Mouse (Mus musculus) lung, postnatal 14 days (tissue): ENCODE data around the gene Pdx1.

Experiments used
- DNase-seq: peaks from one replicate; pipeline ENCODE4 v3.0.0; 2021

Pdx1 gene

DNA sequence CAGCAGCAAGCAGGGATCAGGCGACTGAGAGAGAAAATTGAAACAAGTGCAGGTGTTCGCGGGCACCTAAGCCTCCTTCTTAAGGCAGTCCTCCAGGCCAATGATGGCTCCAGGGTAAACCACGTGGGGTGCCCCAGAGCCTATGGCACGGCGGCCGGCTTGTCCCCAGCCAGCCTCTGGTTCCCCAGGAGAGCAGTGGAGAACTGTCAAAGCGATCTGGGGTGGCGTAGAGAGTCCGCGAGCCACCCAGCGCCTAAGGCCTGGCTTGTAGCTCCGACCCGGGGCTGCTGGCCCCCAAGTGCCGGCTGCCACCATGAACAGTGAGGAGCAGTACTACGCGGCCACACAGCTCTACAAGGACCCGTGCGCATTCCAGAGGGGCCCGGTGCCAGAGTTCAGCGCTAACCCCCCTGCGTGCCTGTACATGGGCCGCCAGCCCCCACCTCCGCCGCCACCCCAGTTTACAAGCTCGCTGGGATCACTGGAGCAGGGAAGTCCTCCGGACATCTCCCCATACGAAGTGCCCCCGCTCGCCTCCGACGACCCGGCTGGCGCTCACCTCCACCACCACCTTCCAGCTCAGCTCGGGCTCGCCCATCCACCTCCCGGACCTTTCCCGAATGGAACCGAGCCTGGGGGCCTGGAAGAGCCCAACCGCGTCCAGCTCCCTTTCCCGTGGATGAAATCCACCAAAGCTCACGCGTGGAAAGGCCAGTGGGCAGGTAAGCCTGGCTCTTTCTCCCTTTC lies at the start of gene Pdx1:
Pdx1 (plus strand) TSS at position 34 of the 747 bp plus-strand sequence.
- DNase-seq = no peak

GRCm38 (mm10) chr5:147227354-147228112 lies 42.2 kb upstream of the Pdx1 start:
- DNase-seq = peak; percentile 86

DNA sequence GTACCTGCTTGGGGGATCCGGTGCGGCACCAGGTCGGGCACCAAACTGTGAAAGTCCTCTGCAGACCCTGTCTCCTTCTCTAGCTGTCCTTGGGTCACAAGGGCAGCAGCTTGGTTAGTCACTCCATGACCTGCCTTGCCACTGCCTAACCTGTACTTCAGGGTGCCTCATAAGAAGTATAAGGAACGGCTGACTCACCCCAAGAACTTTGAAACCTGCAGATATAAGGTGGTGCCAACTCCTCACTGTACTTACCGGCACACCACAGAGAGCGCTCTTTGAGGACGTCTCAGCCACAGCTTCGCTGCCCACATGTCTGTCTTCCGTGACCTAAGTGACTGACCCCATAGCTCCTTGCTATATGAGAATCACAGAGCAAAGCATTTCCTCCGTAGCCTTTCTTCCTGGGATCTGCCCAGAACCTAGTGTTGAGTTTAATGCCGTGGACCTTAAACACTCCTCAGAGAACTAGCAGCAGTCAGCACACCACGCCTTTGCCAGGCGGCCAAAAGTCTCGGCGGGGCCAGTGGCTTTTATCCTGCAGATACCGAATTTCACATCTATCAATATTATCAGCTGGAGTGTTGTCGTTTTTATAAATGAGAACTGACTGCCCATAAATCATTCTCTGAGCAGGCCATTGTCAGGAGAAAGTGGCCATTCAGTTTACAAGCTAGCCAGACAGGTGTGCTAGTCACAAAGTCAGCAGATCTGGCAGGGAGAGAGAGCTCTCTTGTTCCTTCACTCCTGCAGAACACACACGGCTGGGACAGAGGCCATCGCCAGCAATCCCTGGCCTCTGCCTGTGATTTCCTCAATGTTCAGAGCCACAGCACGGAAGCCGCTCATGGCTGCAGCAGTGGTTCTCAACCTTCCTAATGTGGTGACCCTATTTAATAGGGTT lies 34.1 kb upstream of the Pdx1 start:
- no peak for DNase-seq

DNA sequence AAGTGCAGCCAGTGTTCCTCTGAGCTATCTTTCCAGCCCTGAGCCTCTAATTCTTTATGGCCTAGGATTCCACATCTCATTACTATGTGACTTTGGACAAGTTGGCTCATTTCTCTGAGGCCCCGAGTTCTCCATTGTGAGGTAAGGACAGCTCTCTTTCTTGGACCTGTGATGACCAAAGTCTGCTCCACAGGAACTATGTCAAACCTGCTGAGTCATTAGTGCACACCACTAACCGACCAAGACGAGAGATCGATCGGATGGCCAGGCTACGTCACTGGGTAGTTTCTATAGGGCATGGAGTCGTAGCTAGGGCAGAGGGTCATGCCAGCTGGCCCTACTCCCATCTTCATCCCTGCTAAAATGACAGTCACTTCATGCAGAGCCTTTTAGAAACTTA lies 25.9 kb upstream of the Pdx1 start:
- DNase-seq = no peak

DNA sequence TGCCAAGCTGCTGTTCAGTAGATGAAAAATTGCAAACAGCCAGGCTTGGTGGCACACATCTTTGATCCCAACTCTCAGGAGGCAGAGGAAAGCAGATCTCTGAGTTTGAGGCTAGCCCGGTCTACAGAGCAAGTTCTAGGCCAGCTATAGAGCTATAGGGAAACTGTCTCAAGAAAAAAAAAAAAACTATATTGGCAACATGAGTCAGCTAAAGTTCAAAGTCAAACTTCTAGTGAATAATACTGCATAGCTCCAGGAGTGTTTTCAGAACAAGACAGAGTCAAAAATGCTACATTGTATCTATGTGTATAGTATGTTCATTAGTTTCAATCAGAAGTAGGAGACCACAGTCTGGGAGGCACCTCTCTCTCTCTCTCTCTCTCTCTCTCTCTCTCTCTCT lies 9.6 kb upstream of the Pdx1 start:
- DNase-seq = no peak

DNA sequence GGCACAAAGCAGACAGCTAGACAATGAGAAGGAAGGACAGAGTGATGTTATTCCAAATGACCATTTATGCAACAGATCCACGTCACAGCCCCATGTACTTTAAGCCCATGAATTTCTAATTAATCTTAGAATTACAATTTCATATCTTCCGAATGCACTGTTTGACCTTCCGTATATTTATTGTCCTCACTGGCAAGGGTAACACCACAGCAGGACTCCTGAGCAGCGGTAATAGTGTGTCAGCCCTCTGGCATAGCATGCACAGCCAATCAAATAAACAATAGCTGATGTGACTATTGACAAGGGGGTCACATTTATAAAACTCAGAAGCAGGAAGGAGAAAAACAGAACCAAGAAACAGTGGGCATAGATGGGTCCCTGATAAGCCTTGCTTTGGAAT lies 9.0 kb upstream of the Pdx1 start:
- no peak for DNase-seq

DNA sequence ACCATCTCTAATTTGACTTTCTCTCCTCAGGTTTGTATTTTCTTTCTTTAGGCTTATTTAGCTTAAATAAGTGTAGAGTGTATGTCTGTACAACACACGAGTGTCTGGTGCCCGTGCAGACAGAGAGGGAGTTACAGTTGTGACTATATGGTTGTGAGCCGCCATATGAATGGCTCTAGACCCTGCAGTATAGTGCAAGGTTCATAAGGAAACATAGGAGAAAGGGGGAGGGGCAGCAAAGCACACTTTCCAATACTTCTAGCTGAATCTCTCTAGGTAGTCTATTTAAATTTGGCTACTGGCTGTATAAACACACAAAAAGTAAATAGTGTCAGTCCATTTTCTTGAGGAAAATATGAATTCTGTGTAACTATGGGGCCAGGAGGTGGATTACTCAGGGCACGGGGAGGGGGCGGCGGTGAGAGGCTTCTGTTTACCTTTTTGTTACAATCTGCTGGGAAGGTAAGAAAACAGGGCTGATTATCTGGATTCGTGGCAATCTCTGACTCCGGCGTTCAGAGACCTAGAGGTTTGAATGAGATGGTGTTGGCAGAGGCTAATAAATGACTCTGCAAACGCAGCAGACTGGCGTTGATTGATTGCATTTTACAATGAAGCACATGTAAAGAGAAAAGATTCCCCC lies 7.7 kb upstream of the Pdx1 start:
- DNase-seq = no peak

- no peak for DNase-seq
Measured at GRCm38 (mm10) chr5:147263945-147264344, 5.8 kb upstream of the Pdx1 start.

DNA sequence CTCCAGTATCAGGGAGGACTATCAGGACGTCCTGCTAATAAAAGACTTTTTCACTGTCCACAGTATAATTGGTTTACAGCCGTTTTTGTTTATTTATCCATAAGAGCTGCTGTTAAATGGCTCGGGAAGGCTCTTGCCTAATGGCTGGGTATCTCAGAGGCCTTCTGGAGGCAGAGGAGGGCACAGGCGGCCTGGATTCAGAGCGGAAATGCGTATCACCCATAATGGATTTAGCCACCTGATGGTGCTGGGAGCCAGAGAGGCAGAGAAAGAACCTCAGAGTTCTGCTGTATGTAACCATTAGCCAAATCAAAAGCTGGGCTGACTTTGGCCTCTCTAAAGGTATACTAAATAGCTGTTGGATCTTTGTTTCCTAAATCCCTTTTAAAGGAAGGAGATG lies 2.3 kb upstream of the Pdx1 start:
- no peak for DNase-seq

DNA sequence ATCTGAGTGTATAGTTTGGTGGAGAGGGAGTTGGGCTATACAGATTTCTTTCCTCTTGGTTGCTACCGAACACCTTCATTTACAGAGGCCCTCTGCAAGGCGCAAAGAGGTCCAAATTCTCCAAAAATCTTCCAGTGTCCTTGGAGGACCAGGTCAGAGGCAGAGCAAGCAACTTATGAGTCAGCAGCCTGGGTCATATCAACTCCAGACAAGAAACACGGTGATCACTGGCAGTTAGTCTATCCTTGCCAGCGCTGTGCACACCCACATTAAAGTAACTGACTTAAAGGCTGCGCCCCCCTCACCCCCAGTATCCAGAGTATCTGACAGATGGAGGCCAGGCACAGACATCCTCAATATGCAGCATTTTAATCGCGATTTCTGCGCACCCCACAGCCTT lies 1.0 kb upstream of the Pdx1 start:
- DNase-seq = no peak

DNA sequence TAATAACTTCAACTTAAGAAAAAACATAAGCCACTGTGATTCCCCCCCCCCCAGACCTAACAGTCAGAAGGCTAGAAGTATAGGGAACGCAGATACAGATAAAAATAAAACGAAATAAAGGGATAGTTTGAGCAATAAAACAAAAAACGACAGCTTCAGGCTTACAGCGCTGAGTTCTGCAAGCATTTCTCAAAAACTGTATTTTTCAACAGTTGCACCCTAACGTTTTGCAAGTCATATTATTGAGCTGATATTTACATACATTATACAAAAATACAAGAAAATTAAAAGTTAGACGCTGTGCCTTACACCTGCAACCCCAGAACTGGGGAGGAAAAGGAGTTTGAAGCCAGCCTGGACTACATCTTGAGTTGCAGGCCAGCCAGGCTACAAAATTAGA lies 388 bp upstream of the Pdx1 start:
- no peak for DNase-seq

DNA sequence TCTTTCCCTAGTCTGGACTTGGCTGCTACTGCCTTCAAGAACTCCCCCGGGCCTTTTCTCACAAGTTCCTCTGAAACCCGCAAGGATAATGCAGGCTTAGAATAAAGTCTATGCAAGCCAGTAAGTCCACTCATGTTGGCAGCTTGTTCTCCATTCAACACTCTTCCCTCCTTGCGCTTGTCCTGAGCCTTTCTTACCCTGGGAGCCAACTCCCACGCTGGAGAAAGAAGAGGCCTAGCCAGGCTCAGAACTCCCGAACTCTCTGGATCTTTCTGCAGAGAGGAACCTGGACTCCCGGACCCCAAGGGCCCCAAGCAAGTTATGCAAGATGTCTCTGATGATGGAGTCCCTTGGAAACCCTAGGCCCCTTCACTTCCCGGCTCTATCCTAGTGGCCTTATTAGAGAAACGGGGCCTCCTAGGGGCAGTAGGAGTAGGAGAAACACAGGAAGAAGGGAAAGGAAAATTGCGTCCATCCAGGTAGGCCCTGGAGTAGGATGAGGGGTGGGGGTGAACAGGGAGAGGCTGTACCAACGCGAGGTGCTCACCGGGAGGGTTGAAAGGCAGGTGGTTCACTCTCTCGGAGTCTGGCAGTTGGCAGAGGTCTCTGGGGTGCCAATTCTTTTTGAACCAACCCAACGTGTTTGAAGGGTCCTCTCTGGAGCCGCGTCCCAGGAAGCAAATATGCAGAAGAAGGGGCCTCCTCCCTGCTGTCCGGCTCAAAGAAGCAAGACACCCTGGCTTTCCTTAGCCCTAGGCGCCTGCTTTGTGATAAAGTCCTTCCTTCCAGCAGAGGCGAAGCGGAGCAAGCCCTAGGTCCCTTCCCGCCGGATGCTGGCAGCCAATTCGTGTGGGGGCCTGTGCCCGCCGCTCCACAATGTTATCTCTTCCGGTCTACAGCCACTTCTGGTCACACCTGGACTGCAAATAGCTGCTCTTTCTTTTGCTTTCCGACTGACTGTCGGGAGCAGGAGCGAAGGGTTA lies 1.2 kb downstream of the Pdx1 start:
- DNase-seq = no peak

DNA sequence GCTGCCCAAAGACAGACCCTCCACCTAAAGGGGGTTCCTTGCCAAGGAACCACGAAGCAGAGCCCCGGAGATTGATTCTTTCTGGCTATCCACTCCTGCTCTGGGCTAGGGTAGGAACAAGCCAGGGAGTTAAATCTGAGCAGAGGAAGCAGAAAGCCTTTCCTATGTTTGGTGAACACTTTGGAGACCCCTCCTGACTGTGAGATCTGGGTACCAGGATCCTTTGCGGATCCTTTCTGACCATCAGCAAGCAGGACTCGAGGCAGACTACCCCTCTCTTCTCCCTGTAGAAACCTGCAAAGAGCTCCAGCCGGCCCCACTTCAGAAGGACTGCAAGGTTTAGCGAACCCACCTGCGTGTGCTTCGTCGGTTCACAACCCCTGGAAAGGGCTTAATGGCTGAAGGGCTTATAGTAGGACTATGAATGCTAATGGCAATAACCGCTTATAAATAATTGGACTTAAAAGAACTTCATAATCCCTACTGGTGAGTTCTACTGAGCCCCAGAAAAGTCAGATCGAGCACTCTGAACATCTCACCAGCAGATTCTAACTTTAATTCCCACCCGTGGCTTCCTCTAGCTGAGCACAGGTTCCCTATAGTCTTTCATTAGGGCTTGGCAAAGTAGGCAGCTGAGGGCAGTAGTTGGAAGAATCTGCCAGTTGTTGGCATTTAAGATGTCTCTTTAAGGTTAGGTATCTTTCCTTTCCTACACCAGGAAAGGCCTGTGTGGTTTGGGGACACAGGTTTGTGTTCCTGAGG lies 2.5 kb downstream of the Pdx1 start:
- DNase-seq = no peak

- no peak for DNase-seq
Measured at GRCm38 (mm10) chr5:147272808-147273345, 3.1 kb downstream of the Pdx1 start.

- DNase-seq = no peak
Measured at GRCm38 (mm10) chr5:147274174-147275141, 4.7 kb downstream of the Pdx1 start.

DNA sequence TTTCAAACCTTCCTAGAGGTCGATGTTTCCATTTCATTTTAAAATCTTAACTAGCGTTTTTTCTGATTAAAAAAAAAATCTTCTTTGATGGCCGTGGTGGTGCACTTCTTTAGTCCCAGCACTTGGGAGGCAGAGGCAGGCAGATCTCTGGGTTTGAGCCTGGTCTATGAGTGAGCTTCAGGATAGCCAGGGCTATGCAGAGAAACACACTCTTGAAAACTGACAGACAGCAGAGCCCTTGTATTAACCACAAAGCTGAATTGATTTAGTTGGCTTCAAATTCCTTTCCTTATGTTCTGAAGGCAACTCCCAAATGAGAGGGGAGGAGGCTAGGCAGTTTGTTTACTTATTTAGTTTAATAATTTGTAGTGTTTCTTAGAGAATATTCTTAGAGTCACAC lies 6.0 kb downstream of the Pdx1 start:
- no peak for DNase-seq

- no peak for DNase-seq
Measured at GRCm38 (mm10) chr5:147276701-147277546, 7.2 kb downstream of the Pdx1 start.

GRCm38 (mm10) chr5:147277547-147277925 lies 7.8 kb downstream of the Pdx1 start:
- no peak for DNase-seq
